Mouse (Mus musculus) embryo, embryonic 11.5 days (tissue): ENCODE measurements at regions not wholly inside any gene's neighbourhood (a gene's known extent, or its start where the extent isn't known, plus 50 kb on each side); places are given as distances from the start of the nearest gene placed in this dataset.
"Not testable (repeated sequence)": the region's sequence is repeated elsewhere in the genome, so short reads cannot be mapped to it uniquely, and the experiment has no call there.

Experiments used
- DNase-seq: peaks from one replicate; pipeline ENCODE4 v3.0.0-alpha.2; 2012; ENCODE audit warnings: low read depth, low spot score

- no peak for DNase-seq
These were observed 129.4 kb downstream of the Zpld1 start for GRCm38 (mm10) chr16:55168433-55168832.

GRCm38 (mm10) chr16:55166181-55166848 is 131.5 kb downstream of the Zpld1 start:
- peak; percentile 24 for DNase-seq

GRCm38 (mm10) chr16:55162926-55163325 is 134.9 kb downstream of the Zpld1 start:
- DNase-seq, result no peak

- no peak for DNase-seq
These were observed 146.1 kb downstream of the Zpld1 start for GRCm38 (mm10) chr16:55151726-55152125.

- peak; percentile 14 for DNase-seq
These were observed 155.2 kb downstream of the Zpld1 start for GRCm38 (mm10) chr16:55142431-55143173.

GRCm38 (mm10) chr16:55134961-55135360 is 162.8 kb downstream of the Zpld1 start:
- no peak for DNase-seq

- DNase-seq, result no peak
These were observed 200.1 kb downstream of the Zpld1 start for GRCm38 (mm10) chr16:55097651-55098050.

- DNase-seq, result no peak
These were observed 210.3 kb downstream of the Zpld1 start for GRCm38 (mm10) chr16:55087461-55087860.

GRCm38 (mm10) chr16:55076172-55076571 is 221.6 kb downstream of the Zpld1 start:
- DNase-seq, result no peak

GRCm38 (mm10) chr16:55039777-55040176 is 258.0 kb downstream of the Zpld1 start:
- DNase-seq, result no peak

- no peak for DNase-seq
These were observed 296.0 kb downstream of the Zpld1 start for GRCm38 (mm10) chr16:55001661-55002289.

GRCm38 (mm10) chr16:54991595-54992240 is 306.1 kb downstream of the Zpld1 start:
- peak; percentile 19 for DNase-seq

GRCm38 (mm10) chr16:54983759-54984218 is 314.0 kb downstream of the Zpld1 start:
- peak; percentile 60 for DNase-seq

GRCm38 (mm10) chr16:54970356-54970755 is 327.4 kb downstream of the Zpld1 start:
- no peak for DNase-seq

- no peak for DNase-seq
These were observed 353.9 kb downstream of the Zpld1 start for GRCm38 (mm10) chr16:54943808-54944315.

GRCm38 (mm10) chr16:54928259-54928658 is 369.5 kb downstream of the Zpld1 start:
- DNase-seq, result no peak

GRCm38 (mm10) chr16:54902911-54903310 is 394.9 kb downstream of the Zpld1 start:
- no peak for DNase-seq

GRCm38 (mm10) chr16:54901461-54901860 is 396.3 kb downstream of the Zpld1 start:
- no peak for DNase-seq

GRCm38 (mm10) chr16:54894661-54895060 is 403.1 kb downstream of the Zpld1 start:
- DNase-seq, result no peak

GRCm38 (mm10) chr16:54857369-54857768 is 440.4 kb downstream of the Zpld1 start:
- DNase-seq, result no peak

- not testable (repeated sequence) for DNase-seq
These were observed 454.8 kb downstream of the Zpld1 start for GRCm38 (mm10) chr16:54842996-54843395.
